Mouse (Mus musculus): ENCODE data around the gene Ifnk.
A peak's percentile ranks its signal among the peaks of the same experiment; 100 is the strongest.

The Ifnk gene

GRCm38 (mm10) chr4:35140317-35140716 is 11.5 kb upstream of the Ifnk start:
- no peak for DNase-seq

DNA sequence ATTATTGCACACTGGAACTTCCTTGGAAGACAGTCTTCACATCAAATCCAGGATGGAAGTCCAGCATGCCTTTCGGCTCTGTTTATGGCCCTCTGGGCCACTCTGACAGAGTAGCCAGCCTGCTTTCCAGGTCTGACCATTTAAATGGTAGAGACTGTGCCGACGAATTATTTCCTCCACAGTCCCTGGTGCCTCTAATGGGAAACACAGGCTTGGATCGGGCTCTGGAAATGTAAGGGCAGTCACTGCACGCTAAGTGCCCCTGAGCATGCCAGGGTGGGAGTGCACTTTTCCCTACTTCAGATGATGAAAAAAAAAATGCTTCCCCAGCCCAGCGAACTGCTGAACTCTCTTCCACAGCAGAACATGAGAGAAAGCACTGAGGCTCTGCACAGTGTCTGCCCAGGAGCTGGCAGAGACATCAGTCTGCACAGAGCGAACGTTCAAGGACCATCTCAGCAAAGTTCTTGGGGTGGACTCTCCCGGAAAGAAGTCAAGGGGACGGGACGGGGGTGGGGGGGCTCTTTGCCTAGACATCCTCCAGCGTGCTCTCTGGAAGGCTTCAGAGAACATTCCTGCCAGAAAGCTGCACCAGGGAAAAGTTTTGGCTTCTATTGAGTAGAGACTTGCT is 8.3 kb upstream of the Ifnk start:
- no peak for DNase-seq

DNA sequence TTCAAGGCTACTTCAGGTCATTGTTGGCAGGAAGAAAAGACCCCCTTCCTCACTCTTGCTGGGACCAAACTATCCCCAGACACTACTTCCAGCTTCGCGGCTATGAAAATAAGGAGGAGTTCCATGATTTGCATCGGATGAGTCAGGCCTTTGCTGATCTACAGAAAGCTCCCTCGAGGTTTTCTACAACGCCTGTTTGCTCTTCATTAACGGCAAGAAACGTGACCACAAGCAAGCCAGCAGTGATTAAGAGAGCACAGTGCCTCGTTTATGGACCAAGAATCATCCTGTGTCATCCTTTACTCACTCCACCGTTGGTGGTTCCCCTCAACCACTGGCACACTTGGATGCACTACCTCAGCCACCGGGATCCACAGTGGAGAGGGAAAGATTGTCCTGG is 6.1 kb upstream of the Ifnk start:
- no peak for DNase-seq

DNA sequence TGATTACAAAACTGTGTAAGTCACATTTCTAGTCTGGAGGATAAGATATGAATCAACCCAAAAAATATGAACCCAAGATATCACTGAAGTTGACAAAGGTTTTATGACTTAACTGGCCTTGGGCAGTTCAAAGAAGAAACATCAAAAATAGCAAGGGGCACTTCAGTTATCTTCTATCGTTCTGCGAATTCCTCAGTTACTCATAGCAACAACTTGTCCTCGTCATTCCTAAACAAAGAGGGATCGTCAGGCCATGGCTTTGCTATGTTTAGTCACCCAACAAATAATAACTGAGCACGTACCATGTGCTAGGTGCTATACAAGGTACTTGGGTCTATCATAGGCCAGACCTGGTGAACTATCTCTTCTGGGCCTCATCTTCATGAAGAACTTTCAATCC is 5.3 kb upstream of the Ifnk start:
- no peak for DNase-seq

DNA sequence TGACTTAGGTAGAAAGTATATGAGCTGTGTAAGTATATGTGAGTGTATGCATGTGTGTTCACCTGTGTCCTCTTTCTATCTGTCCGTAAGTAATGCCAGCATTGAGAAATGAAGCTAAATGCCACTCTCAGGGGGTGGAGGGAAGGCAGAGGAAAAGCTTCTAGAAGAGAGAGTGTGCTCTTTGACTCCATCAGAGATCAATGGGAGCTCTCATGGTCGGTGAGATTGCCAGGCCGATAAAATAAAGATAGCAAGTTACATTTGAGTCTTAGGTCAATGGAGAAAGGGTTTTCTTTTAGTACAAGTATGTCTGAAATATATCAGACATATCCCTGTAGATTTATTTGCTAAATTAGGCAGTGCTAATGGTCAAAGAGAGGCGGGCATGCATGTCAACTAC is 3.5 kb upstream of the Ifnk start:
- no peak for DNase-seq

- no peak for DNase-seq
Observed at GRCm38 (mm10) chr4:35150706-35151105, 1.1 kb upstream of the Ifnk start.

GRCm38 (mm10) chr4:35154051-35154450 is 2.2 kb downstream of the Ifnk start:
- no peak for DNase-seq

DNA sequence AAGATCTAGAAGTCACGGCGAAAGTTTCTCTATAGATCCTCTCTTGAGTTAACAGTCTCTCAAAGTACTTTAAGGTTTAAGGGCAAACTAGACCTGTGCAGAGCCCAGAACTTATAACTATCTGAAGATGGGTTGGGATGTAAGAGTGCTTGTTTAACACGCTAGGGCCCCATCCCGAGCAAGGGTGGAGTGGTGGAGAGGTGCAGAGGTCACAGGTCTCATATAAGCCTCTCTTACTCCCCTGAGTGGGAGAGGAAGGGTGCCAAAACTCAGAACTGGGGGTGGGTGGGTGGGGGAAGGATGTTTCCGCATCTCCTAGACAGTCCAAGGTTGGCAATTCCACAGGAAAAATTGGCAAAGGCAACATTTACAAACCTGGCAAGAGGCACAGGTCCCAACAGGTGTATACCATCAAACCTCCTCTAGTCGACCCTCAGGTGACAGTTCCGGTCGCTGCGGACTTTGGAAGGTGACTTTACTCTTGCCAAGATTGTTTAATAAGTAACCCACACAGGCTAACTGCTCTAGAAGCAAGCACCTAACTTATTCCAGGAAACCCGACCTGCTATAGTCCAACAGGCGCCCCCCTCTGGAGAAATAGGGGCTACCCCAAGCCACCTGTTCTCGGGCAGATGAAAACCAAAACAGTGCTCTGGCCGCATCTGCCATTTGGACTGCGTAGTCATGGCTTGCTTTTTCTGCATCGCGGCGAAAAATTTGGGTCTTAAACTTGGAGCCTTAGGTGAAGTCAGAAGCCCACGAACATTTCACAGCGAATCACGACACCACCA is 3.5 kb downstream of the Ifnk start:
- no peak for DNase-seq

DNA sequence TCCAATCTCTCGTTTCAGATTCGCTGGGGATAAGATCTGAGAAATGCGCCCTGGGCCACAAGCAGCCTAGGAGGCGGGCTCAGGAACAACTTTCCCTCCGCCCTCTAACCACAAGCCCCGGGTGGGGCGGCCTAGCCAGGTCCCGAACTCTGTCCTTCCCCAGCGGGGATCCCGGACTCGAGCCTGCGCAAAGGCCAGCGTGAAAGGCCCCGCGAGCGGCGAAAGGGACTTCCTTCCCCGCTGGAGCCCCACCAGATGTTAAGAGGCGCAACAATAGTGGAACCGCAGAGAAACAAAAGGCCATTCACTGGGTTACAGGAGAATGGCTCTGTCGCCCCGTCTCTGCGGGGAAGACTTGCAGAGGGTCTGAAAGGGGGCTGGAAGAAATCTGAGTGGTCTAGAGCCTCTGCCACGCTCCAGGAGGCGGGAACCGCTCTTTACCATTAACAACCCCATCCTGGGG is 4.3 kb downstream of the Ifnk start:
- peak; percentile 14 for DNase-seq

DNA sequence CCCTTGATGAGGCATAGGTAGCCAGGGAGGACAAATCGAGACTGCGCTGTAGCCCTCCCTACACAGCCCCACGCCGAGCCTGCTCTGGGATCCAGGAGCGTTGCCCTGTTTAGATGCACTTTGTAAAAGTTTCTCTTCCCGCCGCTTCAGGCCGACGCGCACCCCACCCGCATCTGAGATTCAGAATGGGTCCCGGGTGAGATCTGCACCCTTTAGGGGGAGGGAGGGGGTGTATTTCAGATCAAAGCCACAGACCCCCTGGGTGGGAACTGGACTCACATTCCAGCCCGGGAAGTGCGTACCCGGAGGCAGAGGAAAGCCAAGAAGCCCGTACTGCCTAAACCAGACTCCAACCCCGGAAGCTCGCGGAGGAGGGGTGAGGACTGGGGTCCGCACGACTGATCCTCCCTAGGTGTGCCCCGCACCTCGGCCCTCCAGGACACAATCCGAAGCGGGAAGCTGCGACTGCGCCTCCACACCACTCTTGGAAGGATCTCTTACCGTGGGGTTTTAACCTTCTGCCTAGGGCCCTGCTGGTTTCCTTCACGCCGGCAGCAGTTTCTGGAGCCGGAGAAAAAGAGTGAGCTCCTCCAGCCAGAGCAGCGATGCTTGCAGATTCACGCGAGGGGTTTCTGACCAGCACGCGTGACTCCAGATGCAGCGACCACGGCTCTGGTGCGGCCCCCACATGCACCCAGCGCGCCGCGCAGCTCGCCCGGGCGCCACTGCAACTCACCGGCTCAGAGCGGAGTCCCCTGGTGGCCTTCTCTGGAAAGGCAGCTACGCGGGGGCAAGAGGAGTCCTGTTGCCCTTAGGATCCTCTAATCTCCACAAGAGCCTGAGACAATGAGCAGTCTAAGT is 5.1 kb downstream of the Ifnk start, which contains the start of gene Mob3b:
Gene Mob3b, minus strand, starts transcription at position 734 of the 861 bp plus-strand sequence.
- peak; percentile 57 for DNase-seq

GRCm38 (mm10) chr4:35157815-35158214 is 6.0 kb downstream of the Ifnk start:
- DNase-seq = no peak

- no peak for DNase-seq
Observed at GRCm38 (mm10) chr4:35165275-35165674, 13.4 kb downstream of the Ifnk start.

DNA sequence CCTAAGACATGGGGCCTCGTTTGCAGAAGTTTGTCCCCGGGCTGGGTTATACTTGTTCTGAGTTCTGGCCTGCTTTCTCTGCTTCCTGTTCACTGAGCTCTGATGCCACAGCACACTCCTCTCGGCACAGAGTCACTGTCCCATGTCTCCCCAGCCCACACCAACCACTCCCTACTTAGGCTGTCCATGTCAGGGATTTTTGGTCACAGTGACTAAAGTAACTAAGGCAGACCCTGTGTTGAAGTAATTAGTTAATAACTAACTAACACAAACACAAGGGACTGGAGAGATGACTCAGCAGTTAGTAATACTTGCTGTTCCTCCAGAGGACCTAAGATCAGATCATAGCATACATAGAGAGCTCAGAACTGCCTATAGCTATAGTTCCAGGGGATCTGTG is 14.1 kb downstream of the Ifnk start:
- no peak for DNase-seq

DNA sequence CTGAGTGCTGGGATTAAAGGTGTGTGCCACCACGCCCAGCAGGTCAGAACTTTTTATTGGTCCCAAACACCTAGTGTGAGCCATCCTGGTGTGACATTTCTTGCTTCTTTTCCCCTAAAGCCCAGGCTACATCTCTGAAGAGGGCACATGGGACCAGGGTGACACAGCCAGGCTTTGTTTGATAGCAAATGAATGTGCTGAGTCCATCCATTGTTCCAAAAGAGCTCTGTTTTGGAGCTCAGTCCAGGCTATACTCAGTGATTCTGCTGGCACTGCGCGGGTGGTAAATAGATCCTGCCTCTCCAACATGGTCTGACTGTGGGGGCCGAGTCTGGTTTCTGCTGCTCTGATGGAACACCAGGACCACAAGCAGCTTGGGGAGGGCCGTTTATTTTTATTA is 16.0 kb downstream of the Ifnk start:
- DNase-seq = no peak

GRCm38 (mm10) chr4:35169571-35170125 is 17.8 kb downstream of the Ifnk start:
- no peak for DNase-seq

- DNase-seq = no peak
Observed at GRCm38 (mm10) chr4:35172471-35172870, 20.6 kb downstream of the Ifnk start.

GRCm38 (mm10) chr4:35173551-35173950 is 21.7 kb downstream of the Ifnk start:
- no peak for DNase-seq

GRCm38 (mm10) chr4:35175566-35175965 is 23.7 kb downstream of the Ifnk start:
- DNase-seq = no peak

GRCm38 (mm10) chr4:35177926-35178645 is 26.2 kb downstream of the Ifnk start:
- DNase-seq = no peak

- DNase-seq = no peak
Observed at GRCm38 (mm10) chr4:35187617-35188326, 35.9 kb downstream of the Ifnk start.

GRCm38 (mm10) chr4:35189794-35190193 is 37.9 kb downstream of the Ifnk start:
- DNase-seq = no peak

- DNase-seq = no peak
Observed at GRCm38 (mm10) chr4:35192725-35193124, 40.9 kb downstream of the Ifnk start.

Measured in cerebellum, adult 8-10 months (tissue).